Mouse (Mus musculus) embryonic facial prominence, embryonic 11.5 days (tissue): ENCODE measurements at regions not wholly inside any gene's neighbourhood (a gene's known extent, or its start where the extent isn't known, plus 50 kb on each side); places are given as distances from the start of the nearest gene placed in this dataset.

Experiments
- ATAC-seq: fragments of 200-750 bp; cut with Nextera tagmentation; replicated peaks from 2 replicates; pipeline ENCODE4 v1.8.0; 2017; ENCODE audit warnings: low read depth; ENCODE audit not compliant: insufficient number of reproducible peaks, low FRiP score, low TSS enrichment
- DNase-seq: peaks from one replicate; pipeline ENCODE4 v3.0.0-alpha.2; 2015; ENCODE audit warnings: low spot score
- H3K27ac ChIP-seq: fragments of 300-500 bp; sonication (generic); replicated peaks from 2 replicates; pipeline ENCODE4 v1.5.1; 2014; ENCODE audit warnings: mild to moderate bottlenecking, low read depth, low read length, control low read depth
- H3K27me3 ChIP-seq: fragments of 300-500 bp; sonication (generic); 2 replicates; pipeline ENCODE4 v1.6.1; 2014; ENCODE audit warnings: mild to moderate bottlenecking, low read length, moderate library complexity, mixed read lengths; ENCODE audit not compliant: control insufficient read depth, insufficient read depth
- H3K36me3 ChIP-seq: fragments of 300-500 bp; sonication (generic); replicated peaks from 2 replicates; pipeline ENCODE4 v1.6.1; 2014; ENCODE audit warnings: low read depth, mild to moderate bottlenecking, low read length, moderate library complexity, mixed read lengths; ENCODE audit not compliant: control insufficient read depth, insufficient read depth
- H3K4me1 ChIP-seq: fragments of 300-500 bp; sonication (generic); 2 replicates; pipeline ENCODE4 v1.6.1; 2014; ENCODE audit warnings: low read length, mixed read lengths; ENCODE audit not compliant: control insufficient read depth, insufficient read depth
- H3K4me2 ChIP-seq: fragments of 300-500 bp; sonication (generic); 2 replicates; pipeline ENCODE4 v1.6.1; 2014; ENCODE audit warnings: low read depth, mild to moderate bottlenecking, control low read depth, low read length, moderate library complexity
- H3K4me3 ChIP-seq: fragments of 300-500 bp; sonication (generic); 2 replicates; pipeline ENCODE4 v1.5.1; 2014; ENCODE audit warnings: low read depth, low read length, control low read depth
- H3K9ac ChIP-seq: fragments of 300-500 bp; sonication (generic); replicated peaks from 2 replicates; pipeline ENCODE4 v1.6.1; 2014; ENCODE audit warnings: mild to moderate bottlenecking, control low read depth, low read length
- H3K9me3 ChIP-seq: fragments of 300-500 bp; sonication (generic); replicated peaks from 2 replicates; pipeline ENCODE4 v1.6.1; 2016; ENCODE audit warnings: mild to moderate bottlenecking, low read length, inconsistent platforms, mixed read lengths; ENCODE audit not compliant: control insufficient read depth
- WGBS: fragments of 180-500 bp; shearing (Covaris S2); extraction: QIAGEN DNeasy Blood & Tissue Kit; methylation state at CpG from one replicate; pipeline ENCODE4 v1.1.7; 2014; 5-methylcytosine and 5-hydroxymethylcytosine counted together

DNA sequence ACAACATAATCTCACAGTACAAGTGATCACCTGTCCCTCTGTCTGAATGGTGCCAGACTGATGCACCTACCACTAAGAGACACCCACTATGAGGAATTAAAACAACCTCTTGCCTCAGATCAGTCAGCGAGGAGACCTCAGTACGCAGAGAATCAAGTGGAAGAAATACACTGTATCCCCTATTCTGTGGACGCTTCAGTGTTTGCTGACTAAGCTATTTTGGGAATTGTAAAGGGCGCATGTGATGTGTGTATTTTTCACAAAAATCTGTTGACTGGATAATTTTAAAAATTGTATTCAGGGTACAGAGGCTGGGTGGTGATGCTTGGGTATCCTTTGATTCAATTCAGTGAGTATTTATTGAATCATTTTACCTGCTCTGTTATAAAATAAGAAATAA lies 185.8 kb upstream of the Ppp2r2d start:
- H3K36me3 ChIP-seq, result no peaks in the 10 kb centered on the region
- H3K9me3 ChIP-seq, result no peaks in the 10 kb centered on the region
- ATAC-seq (no peak), DNase-seq (no peak)
- H3K27ac ChIP-seq, result no peak overlapping the region
- no peak overlapping the region for H3K9ac ChIP-seq
- H3K27me3 ChIP-seq, result no peaks in the 10 kb centered on the region
- H3K4me2 ChIP-seq, result no peak overlapping the region
- H3K4me3 ChIP-seq, result no peak overlapping the region
- H3K4me1 ChIP-seq, result no peaks in the 10 kb centered on the region
- WGBS, result 86% methylated on average over 4 of the region's 4 CpGs

DNA sequence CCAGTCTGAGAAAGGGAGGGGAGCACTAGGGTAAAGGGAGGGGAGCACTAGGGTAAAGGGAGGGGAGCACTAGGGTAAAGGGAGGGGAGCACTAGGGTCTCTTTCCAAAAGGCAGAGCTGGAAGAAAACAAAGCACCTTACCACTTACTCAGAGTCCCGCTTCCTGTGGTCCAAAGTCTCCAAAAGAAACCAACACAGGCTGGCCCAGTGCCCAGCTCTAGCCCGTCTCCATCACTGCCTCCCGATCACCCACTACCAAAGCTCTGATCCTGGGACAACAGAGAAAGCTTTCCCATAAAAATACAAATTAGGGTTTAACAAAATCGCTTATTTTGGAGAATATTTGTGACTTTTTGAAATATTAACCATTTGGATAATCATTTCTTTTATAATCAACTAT lies 188.4 kb upstream of the Ppp2r2d start:
- Histone ChIP-seq H3K27ac (no peak overlapping the region), H3K4me1 (no peaks in the 10 kb centered on the region), H3K4me3 (no peak overlapping the region), H3K36me3 (no peaks in the 10 kb centered on the region), H3K9me3 (no peaks in the 10 kb centered on the region), H3K27me3 (no peaks in the 10 kb centered on the region), H3K4me2 (no peak overlapping the region), H3K9ac (no peak overlapping the region)
- no peak for ATAC-seq
- WGBS, result 86% methylated on average over 4 of the region's 4 CpGs
- DNase-seq, result no peak

DNA sequence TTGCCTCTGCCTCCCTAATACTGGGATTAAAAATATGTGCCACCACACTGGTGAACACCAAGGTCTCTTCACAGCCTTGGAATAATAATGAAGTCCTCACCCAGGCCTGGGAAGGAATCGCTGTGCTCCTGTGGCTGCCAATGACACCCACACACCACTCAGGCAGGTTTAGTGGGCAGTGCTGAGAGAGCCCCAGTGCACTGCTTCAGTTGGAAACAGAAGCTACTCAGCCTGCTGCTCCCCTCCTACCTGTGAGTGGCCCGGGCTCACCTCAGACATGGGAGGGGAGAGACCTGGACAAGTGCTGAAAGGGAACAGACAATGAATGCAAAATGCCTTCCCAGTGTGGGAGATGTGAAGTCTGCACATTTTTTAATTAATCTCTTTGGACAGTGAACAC lies 188.8 kb upstream of the Ppp2r2d start:
- no peak overlapping the region for H3K27ac ChIP-seq
- no peaks in the 10 kb centered on the region for H3K36me3 ChIP-seq
- H3K4me3 ChIP-seq, result no peak overlapping the region
- DNase-seq, result no peak
- no peak overlapping the region for H3K9ac ChIP-seq
- no peak for ATAC-seq
- H3K9me3 ChIP-seq, result no peaks in the 10 kb centered on the region
- no peaks in the 10 kb centered on the region for H3K4me1 ChIP-seq
- WGBS, result 93% methylated on average over 2 of the region's 2 CpGs
- H3K27me3 ChIP-seq, result no peaks in the 10 kb centered on the region
- H3K4me2 ChIP-seq, result no peak overlapping the region

DNA sequence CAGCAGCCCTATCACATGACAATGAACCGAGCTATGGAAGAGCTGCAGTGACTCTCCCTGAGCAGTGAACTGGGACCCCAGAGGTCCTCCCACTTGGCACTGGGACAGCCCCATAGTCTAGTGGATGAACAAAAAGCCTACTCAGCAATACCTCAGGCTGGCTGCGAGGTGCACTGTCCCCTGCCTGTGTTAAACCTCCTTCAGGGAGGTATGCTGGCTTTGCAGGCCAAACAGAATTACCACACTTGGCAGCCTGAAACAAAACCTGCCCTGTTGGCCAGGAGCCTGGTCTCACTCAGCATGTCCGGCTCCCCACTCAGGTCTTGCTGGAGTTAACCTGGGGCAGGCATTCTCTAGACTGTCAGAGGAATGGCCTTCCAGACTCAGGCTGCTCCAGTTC lies 189.9 kb upstream of the Ppp2r2d start:
- no peaks in the 10 kb centered on the region for H3K9me3 ChIP-seq
- no peaks in the 10 kb centered on the region for H3K36me3 ChIP-seq
- no peaks in the 10 kb centered on the region for H3K4me1 ChIP-seq
- H3K27me3 ChIP-seq, result no peaks in the 10 kb centered on the region
- ATAC-seq (no peak), DNase-seq (no peak)
- no peak overlapping the region for H3K4me3 ChIP-seq
- WGBS, result 72% methylated on average over 3 of the region's 3 CpGs
- no peak overlapping the region for H3K27ac ChIP-seq
- H3K9ac ChIP-seq, result no peak overlapping the region
- no peak overlapping the region for H3K4me2 ChIP-seq

DNA sequence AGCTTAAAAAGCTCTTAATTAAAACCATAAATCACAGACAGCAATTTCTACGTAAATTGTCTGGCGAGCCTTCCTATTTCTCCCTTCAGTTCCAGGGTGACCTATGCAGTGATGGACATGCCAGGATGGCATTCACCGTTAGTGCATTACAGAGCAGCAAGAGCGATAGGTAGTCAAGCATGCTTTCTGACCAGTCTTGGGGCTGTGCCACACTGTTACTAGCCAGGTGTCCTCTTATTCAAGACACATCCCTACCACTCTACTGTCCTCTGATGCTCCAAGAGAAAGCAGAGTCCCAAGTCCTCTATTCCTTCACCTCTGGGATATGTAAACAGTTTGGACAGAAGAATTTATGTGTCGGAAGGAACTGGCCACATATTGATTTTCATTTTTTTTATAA lies 194.9 kb upstream of the Ppp2r2d start:
- ATAC-seq (no peak), DNase-seq (no peak)
- Histone ChIP-seq H3K9me3 (no peaks in the 10 kb centered on the region), H3K36me3 (no peaks in the 10 kb centered on the region), H3K4me2 (no peak overlapping the region), H3K27me3 (no peaks in the 10 kb centered on the region), H3K4me1 (no peaks in the 10 kb centered on the region), H3K27ac (no peak overlapping the region), H3K4me3 (no peak overlapping the region), H3K9ac (no peak overlapping the region)
- 81% methylated on average over 5 of the region's 5 CpGs for WGBS

DNA sequence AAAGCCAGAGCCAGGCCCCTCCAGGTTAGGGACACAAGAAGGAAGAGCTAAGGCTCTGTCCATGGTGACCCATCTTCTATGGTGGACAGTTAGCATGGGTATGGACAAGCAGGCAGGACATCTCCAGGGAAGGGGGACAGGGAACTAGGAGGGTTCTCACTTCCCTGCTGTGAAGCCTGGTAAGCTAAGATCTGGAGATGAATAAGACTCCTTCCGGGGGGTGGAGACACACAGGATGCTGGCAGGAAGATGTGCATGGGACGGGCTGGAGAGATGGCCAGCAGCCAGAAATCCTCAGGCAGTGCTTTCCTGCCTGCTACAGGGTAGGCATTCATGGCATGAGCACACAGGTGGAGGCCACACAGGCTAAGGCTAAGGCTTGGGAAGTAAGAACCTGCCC lies 198.2 kb upstream of the Ppp2r2d start:
- Histone ChIP-seq H3K4me3 (no peak overlapping the region), H3K36me3 (no peaks in the 10 kb centered on the region), H3K4me1 (no peaks in the 10 kb centered on the region), H3K27me3 (no peaks in the 10 kb centered on the region), H3K27ac (no peak overlapping the region), H3K9me3 (no peaks in the 10 kb centered on the region), H3K9ac (no peak overlapping the region), H3K4me2 (no peak overlapping the region)
- DNase-seq (no peak), ATAC-seq (no peak)
- 93% methylated on average over 2 of the region's 2 CpGs for WGBS

DNA sequence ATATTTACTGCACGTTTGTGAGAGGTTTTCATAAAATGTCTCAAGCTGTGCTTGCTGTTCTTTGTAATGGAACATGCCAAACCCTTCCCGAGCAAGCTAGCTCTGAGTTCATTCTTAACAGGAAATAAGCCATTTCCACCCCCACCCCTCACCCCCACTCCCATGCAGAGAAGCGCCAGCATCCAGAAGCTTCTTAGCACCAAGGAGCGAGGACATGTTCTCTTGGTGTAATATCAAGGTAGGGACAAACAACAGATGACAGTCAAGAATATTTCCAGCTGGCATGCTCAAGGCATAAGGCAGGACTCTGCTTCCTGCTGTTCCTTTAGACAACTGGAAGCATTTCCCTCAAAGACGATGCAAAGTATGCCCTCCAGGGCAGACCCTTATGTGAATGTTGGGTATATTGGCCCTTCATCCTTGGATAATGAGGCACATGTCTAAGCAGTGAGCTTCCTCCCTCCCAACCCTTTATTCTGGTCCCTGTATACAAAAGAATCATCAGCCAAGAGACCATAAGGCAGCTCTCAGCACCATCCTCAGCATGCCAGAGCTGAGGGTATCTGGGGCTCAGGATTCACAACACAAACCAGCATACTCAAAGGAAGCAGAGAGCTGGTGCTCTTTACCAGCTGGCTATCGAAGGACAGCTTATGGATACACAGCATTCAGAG lies 205.2 kb upstream of the Ppp2r2d start:
- Histone ChIP-seq H3K4me1 (no peaks in the 10 kb centered on the region), H3K27me3 (no peaks in the 10 kb centered on the region), H3K9ac (no peak overlapping the region), H3K36me3 (no peaks in the 10 kb centered on the region), H3K4me3 (no peak overlapping the region), H3K4me2 (no peak overlapping the region), H3K9me3 (no peaks in the 10 kb centered on the region), H3K27ac (no peak overlapping the region)
- ATAC-seq (no peak), DNase-seq (no peak)
- 64% methylated on average over 6 of the region's 6 CpGs for WGBS

DNA sequence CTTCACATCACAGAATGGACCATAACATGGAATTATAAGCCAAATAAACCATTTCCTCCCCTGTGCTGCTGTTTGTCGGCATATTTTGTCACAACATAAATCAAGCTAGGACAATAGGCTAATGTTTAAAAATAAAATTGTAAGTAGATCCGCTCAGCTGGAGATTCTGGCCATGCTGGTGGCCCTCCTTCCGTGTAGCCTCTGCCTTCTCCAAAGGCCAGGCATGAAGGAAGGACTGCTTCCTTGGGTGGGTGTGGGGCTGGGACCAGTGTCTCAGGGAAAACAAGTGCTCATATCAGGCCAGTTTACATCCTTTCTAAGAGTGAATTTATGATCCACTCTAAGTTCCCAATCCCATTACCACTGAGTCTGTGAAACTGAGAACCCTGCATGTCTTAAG lies 206.3 kb upstream of the Ppp2r2d start:
- ATAC-seq, result no peak
- H3K4me2 ChIP-seq, result no peak overlapping the region
- no peaks in the 10 kb centered on the region for H3K27me3 ChIP-seq
- no peak overlapping the region for H3K9ac ChIP-seq
- H3K4me1 ChIP-seq, result no peaks in the 10 kb centered on the region
- H3K9me3 ChIP-seq, result no peaks in the 10 kb centered on the region
- no peak overlapping the region for H3K27ac ChIP-seq
- WGBS, result 84% methylated on average over 3 of the region's 3 CpGs
- H3K36me3 ChIP-seq, result no peaks in the 10 kb centered on the region
- no peak overlapping the region for H3K4me3 ChIP-seq
- no peak for DNase-seq
